Comparison of ENCODE assay signal across 30 mouse cellular contexts in genomic region chr5:29973533-29973932, GRCm38 (mm10). TPM values are rescaled to one million over a fixed set of nuclear protein-coding genes. Genes with fewer than 3 reads are reported as not detected.
A peak's percentile ranks its signal among the peaks of the same experiment; 100 is the strongest.
DNase-seq lines count a peak whose midpoint lies in the region; ATAC-seq and TF ChIP-seq lines count a peak whose summit lies in the region.
"Had no signal": no experiment of that assay in that cellular context is flagged by ENCODE, and none has a peak within 500 bp of the region (broad histone marks: within the 10 kb centered on the region; RNA-seq: fewer than 3 reads in every experiment).

No protein-coding gene starts in this region.

- no peak overlapping the region for H3K9ac ChIP-seq in midbrain, embryonic 13.5 days (replicated peaks)
- H3K9ac ChIP-seq: forebrain, embryonic 13.5 days; forebrain, postnatal 0 days; heart, embryonic 13.5 days; hindbrain, embryonic 12.5 days; hindbrain, embryonic 15.5 days had no signal

- DNase-seq in 416B (ENCODE audit: low read depth) (peak; percentile 92), G1E (ENCODE audit: low spot score) (no peak)
- DNase-seq in cerebellum, postnatal 36 days = no peak
- no peak for DNase-seq in frontal cortex, adult 2 months (ENCODE audit: extremely low spot score in 1 of 2, low spot score in 1 of 2)
- DNase-seq: adrenal gland, postnatal 10 days; adrenal gland, postnatal 36 days; cerebellum, adult 11 months; cerebellum, adult 2 months; cerebellum, adult 9-11 months; cerebellum, postnatal 25 days; forebrain, postnatal 0 days; gastrocnemius, postnatal 25 days; heart, adult 2 months; heart, postnatal 14 days; heart, postnatal 4 days had no signal

- 89% methylated on average over 1 of the region's 1 CpGs for WGBS in midbrain, embryonic 13.5 days

- H3K4me1 ChIP-seq in G1E (ENCODE audit: insufficient read depth, low read depth, low read length) = no peaks in the 10 kb centered on the region
- no peaks in the 10 kb centered on the region for H3K4me1 ChIP-seq in midbrain, embryonic 13.5 days (replicated peaks)
- H3K4me1 ChIP-seq: forebrain, embryonic 10.5 days; forebrain, embryonic 13.5 days; hindbrain, embryonic 12.5 days; hindbrain, embryonic 15.5 days had no signal

- H3K27ac ChIP-seq in midbrain, embryonic 13.5 days = no peak overlapping the region
- H3K27ac ChIP-seq: forebrain, embryonic 10.5 days; forebrain, embryonic 13.5 days; heart, adult 2 months; heart, embryonic 10.5 days; heart, embryonic 13.5 days; hindbrain, embryonic 12.5 days; hindbrain, embryonic 15.5 days had no signal

- no peak overlapping the region for H3K4me3 ChIP-seq in G1E (ENCODE audit: low read depth, low read length)
- H3K4me3 ChIP-seq in midbrain, embryonic 13.5 days (replicated peaks) = no peak overlapping the region
- H3K4me3 ChIP-seq: forebrain, embryonic 10.5 days; forebrain, embryonic 13.5 days; heart, adult 2 months; heart, embryonic 10.5 days; heart, embryonic 13.5 days; hindbrain, embryonic 12.5 days; hindbrain, embryonic 15.5 days had no signal

- TF ChIP-seq CTCF in G1E (IDR thresholded peaks at IDR 0.05; ENCODE audit: low read depth, low read length) = no peak

- H3K36me3 ChIP-seq in G1E (replicated peaks) = no peaks in the 10 kb centered on the region
- no peaks in the 10 kb centered on the region for H3K36me3 ChIP-seq in midbrain, embryonic 13.5 days
- H3K36me3 ChIP-seq: forebrain, embryonic 10.5 days; heart, embryonic 10.5 days; heart, embryonic 13.5 days; hindbrain, embryonic 12.5 days; hindbrain, embryonic 15.5 days had no signal

- peaks cover 5% of the 10 kb centered on the region for H3K27me3 ChIP-seq in G1E (ENCODE audit: insufficient read depth, low read length)
- H3K27me3 ChIP-seq in midbrain, embryonic 13.5 days = no peaks in the 10 kb centered on the region
- H3K27me3 ChIP-seq: forebrain, embryonic 13.5 days; heart, embryonic 13.5 days; hindbrain, embryonic 12.5 days; hindbrain, embryonic 15.5 days; Patski had no signal

- H3K4me2 ChIP-seq in midbrain, embryonic 13.5 days (replicated peaks) = no peak overlapping the region
- H3K4me2 ChIP-seq: forebrain, embryonic 13.5 days; heart, embryonic 13.5 days; hindbrain, embryonic 12.5 days; hindbrain, embryonic 15.5 days had no signal

- H3K9me3 ChIP-seq in G1E (replicated peaks) = no peaks in the 10 kb centered on the region
- H3K9me3 ChIP-seq in midbrain, embryonic 13.5 days = no peaks in the 10 kb centered on the region
- H3K9me3 ChIP-seq: forebrain, embryonic 10.5 days; forebrain, embryonic 13.5 days; heart, embryonic 10.5 days; heart, embryonic 13.5 days; hindbrain, embryonic 12.5 days; hindbrain, embryonic 15.5 days had no signal

- peak; percentile 60 for ATAC-seq in G1E (ENCODE audit: extremely low read depth, insufficient number of reproducible peaks, low FRiP score, poor library complexity, severe bottlenecking)
- ATAC-seq in common myeloid progenitor, adult 5-6 weeks (replicated peaks; ENCODE audit: low read depth, poor library complexity, severe bottlenecking) = peak; percentile 32; the same call in 1 of the 2 replicates
- peak; percentile 26; the same call in 1 of the 2 replicates for ATAC-seq in megakaryocyte progenitor cell, adult 5-6 weeks (replicated peaks; ENCODE audit: poor library complexity)
- ATAC-seq in midbrain, embryonic 13.5 days = no peak
- ATAC-seq: forebrain, embryonic 13.5 days; forebrain, postnatal 0 days; intestine, postnatal 0 days; Patski had no signal

RNA-seq across cellular contexts. Expression of gene Il6, which starts 39.4 kb away (rescaled TPM):
- total RNA-seq in G1E (2014; fragmentation: Nextera tagmentation) (not detected in 2 replicates), G1E (2017) (0.16 TPM in 1 of 2 replicates, not detected in the other)
- polyA plus RNA-seq in G1E (2012) = not detected in 2 replicates
- total RNA-seq in common myeloid progenitor, adult 5-6 weeks (2017) = 0.19 and 2.3 TPM in 2 replicates
- 0.86 and 1.4 TPM in 2 replicates for total RNA-seq in megakaryocyte progenitor cell, adult 5-6 weeks (2015)
- total RNA-seq in megakaryocyte progenitor cell, adult 5-6 weeks (2017) = 0.07 and 2.7 TPM in 2 replicates
- not detected in 2 replicates for polyA plus RNA-seq in midbrain, embryonic 13.5 days (2015; fragmentation: Nextera tagmentation; extraction: Ambion mirVana)
- polyA plus RNA-seq in frontal cortex, adult 2 months (2012; rRNA removed) = 0.10 and 0.25 TPM in 2 replicates
- total RNA-seq: adrenal gland, adult 18-20 months; adrenal gland, postnatal 10 days; adrenal gland, postnatal 36 days; forebrain, postnatal 0 days; gastrocnemius, adult 8-10 months; gastrocnemius, postnatal 25 days; heart, adult 2 months; heart, postnatal 14 days had no signal
- polyA plus RNA-seq: cerebellum, adult 2 months; embryonic facial prominence, embryonic 11.5 days; forebrain, embryonic 10.5 days; forebrain, embryonic 13.5 days; forebrain, postnatal 0 days; heart, adult 2 months; heart, embryonic 10.5 days; hindbrain, embryonic 12.5 days; hindbrain, embryonic 15.5 days; intestine, embryonic 14.5 days had no signal
